Mouse (Mus musculus) left cerebral cortex, adult 8-10 months (tissue): Measurements from ENCODE around the gene Ttc3. TPM values are rescaled to one million over a fixed set of nuclear protein-coding genes. Genes with fewer than 3 reads are reported as not detected.

Source experiments
- DNase-seq, 2 experiments: peaks; one replicate each; pipeline ENCODE4 v3.0.0; 2022; ENCODE audit warnings: low spot score in 2 of 2
- total RNA-seq, 4 experiments: library from RNA; stranded (reverse); gene quantifications; 2 replicates each; pipeline ENCODE4 v1.2.4; 2022

The Ttc3 gene
- total RNA-seq, 4 experiments from 2014 or later: 777 to 872 (median 832) TPM

DNA sequence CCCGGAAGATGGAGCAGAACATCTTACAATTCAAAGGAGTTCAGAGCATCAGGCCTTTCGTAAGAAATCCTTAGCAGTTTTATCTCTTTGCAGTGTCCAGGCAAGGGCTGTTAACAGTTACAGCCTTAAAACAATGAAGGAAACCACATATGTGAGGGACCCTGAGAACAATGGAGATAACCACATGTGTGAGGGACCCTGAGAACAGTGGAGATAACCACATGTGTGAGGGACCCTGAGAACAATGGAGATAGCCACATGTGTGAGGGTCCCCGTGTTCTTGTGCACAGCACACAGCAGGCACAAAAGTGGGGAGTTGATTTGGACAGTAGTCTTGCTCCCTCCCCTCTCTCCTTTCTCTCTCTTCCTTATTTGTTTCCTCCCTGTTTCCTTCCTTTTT is 12.3 kb upstream of the Ttc3 start:
- DNase-seq: no peak

DNA sequence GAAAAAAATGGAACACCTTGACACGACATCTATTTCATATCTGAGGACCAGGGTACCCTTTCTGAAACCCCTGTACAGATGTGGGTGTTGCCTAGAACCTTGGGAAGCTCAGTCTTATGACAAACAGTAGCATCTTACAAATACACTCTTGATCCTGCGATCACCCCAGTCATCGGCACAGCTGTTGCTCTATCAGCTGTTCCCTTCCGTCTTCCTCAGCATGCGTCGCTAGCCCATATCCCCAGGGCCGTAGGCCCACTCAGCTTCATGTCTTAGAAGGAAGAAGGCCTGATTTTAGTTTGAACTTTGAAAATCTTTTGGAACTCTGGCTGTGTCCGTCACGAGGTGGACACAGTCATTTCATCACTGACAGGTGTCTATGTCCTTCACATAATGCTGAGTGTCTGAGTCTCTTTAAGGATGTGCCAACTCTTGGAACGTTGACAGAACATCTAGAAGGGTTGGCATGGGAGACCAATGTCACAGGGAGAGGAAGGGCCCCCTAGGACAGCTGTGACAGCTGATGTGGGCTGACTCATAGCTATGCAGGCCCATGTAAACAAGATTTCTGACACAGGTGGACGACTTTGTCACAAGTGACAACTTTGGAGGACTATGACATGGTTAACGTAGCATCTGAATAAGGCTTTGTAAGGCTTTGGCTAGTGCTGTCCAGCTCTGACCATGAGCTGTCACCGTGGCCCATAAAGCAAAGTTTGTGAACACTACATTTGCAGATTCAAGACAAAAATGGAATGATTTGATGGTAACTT is 9.7 kb upstream of the Ttc3 start:
- no peak for DNase-seq

DNA sequence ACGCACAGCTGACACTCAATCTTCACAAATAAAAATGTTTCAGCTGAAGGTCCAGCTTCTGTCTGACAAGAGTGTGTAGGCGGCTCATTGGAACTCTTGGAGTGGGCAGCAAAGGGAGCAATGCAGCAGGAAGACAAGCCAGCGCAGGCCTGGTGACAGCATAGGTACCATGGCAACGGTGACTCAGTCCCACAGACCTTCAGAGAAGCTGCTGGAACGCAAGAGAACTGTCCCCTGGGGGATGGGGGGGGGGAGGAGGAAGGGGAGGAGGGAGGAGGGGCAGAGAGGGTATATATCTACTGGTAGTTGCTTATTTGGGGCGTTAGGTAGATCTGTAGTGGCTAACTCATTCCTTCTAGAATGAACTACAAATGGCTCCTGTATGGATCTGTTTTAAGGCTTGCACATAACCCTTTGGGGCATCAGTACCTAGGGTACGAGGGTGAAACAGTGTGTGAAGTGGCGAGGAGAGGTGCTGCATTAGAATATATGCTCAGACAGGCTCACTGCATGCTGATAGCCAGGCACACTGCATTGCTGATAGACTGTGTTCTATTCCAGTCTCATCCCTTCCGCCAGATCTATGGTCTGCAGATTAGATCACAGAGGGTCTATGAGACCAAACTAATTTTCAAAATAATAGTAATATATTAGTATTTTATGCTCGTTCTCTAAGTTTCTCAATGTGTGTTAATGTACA is 8.1 kb upstream of the Ttc3 start:
- peak; percentile 36 to 95 for DNase-seq

DNA sequence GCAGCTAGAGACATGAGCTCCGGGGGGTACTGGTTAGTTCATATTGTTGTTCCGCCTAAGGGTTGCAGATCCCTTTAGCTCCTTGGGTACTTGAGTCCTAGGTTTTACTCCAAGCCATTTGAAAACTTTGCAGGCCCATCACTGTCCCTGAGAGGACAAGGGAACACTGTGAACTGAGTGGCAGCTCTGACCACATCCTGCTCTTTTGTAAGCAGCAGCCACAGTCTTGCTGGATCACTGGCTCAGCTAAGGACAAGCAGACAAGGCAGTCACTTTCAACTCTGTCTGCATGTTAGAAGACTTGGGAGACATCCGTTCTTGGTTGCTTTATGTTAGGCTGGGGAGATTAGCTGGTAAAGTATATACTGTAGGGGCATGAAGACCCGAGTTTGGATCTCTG is 6.6 kb upstream of the Ttc3 start:
- DNase-seq: no peak

DNA sequence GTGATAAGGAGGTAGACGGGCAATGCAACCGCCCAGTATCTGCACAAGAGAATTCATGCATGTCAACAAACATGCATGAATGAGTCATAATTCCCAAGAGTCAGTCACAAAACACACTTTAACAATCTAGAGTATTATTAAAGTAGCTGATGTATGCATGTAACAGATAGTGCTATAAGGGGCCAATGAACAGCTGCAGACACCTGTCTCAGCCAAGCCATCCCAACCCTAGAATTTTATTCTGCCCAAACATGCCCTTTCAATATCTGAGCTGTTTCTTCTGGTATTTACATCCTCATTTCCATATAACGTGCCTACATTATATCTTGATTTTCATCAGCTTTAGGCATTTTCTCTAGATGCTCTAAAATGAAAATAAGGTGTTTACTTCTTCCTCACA is 5.0 kb upstream of the Ttc3 start:
- no peak for DNase-seq

DNA sequence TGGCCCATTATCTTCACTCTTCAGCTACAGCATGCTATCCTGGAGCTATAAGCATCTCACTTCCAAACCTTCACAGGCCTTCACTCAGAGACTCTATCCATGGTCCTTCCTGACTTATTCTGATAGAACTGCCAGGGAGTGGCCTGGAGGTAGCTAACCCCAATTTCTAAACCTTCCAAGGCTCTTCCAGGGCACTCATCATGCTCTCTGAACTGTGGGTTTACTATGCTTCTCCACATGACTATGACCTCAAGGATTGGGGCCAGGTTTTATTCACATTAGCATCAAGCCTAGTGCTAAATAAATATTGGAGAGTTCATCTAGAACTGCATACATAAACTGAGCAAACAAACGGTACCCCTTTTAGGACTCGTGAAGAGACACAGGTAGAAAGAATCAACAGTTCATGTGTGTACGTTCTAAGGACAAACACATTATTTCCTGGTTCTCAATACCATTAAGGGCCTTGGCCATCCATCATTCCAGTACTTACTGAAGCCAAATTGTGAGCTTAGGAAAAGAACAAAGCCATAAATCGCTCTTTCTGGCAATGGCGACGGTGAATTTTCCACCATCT is 734 bp upstream of the Ttc3 start:
- no peak for DNase-seq

DNA sequence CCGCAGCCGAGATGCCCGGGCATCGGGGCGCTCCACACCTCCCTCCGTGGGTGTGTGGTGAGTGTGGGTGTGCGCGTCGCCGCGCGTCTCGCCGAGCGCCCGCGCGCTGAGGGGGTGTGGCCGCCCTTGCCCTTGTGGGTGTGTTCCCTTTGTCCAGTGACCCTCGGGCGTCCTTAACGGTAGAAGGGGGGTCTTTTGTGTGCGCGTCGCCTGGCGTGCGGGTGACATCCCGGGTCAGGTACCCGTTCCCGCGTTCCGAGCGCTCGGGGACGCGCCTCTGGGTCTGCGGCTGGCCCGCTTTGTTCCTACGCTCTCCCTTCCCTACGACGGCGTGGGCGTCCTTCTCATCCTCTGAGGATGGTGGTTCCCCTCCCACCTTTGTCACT is 490 bp downstream of the Ttc3 start:
- peak; percentile 60 to 78 for DNase-seq

DNA sequence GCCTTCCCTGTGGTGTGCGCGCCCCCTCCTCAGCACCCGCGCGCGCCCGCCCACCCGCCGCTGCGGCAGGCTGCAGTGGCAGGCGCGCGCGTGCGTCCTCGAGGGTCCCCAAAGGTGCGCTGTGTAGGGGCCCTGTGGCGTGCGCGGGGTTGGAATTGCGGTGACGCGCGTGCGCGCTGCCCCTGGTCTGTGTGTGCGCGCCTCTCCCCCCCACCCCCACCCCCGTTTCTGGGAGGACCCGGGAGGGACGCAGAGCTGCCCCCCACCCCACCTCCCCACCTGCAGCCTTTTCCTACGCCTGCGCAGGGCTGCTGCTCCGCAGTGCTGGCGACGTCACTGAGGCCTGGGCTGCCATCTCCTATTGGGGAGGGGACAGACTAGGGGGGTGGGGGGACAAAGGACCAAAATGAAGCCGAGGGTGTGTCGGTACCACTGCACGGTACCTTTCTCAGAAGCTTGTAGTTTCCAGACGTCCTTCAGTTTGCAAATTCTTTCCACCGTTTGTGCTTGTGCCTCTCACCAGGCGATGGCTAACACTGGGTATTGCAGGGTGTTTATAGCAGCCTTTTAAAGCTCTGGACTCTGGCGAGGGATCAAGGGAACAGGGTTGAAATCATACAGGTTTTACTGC is 998 bp downstream of the Ttc3 start, which contains the start of gene Pigp:
Gene Pigp (minus strand): TSS at position 542 of the 631 bp plus-strand sequence.
- peak in 1 of 2 experiments; percentile 29 for DNase-seq

DNA sequence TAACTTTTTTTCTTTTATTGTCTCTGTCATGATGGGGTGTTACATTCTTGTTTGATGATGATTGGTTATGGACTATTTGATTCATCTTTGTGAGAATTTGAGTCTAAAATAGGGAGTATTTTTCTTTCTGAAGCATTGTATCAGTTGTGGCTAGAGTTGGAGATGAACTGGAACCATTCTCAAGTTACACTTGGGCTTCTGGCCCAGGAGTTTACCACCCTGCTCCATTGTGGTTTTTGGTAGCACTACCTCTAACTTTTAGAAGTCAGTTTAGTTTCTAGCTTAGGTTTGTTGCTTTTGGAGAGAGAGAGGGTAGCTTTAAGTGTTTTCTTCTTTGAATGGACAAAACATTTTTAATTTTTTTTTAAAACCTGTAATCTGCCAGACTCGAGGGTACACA is 9.0 kb downstream of the Ttc3 start:
- DNase-seq: no peak

DNA sequence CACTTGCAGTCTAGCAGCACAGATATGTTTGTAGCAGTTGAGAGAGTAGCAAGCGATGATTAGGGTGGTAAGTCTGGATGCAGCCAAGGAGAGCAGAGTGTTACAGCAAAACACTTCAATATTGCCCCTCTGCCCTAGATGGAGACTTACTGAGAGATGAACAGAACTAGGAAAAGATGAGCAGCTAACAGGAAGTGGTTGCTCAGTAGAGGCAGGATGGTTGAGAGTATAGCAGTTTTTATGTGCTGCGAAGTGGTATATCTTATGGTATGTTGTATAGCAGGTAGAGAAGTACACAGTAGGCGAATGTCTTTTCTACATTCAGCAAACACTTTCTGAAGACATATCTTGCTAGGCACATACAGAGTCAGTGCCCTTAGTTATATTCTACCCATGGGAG is 12.9 kb downstream of the Ttc3 start:
- no peak for DNase-seq

DNA sequence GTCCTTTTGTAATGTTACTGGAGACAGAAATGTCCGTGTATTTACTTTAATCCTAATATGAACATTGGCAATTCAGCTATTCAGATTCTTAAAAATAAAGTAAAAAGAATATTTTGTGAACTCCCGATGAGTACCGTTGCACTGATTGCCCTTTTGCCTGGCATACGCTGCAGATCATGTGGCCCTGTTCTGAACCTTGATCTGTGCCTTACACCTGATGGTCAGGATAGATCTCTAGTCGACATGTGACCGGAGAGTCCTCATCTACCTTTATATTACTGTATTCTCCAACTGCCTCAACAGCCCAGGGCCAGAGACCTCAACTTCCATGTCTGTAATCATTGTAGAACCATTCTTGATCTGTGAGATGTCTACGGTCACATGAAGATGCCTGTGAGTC is 17.3 kb downstream of the Ttc3 start:
- DNase-seq: no peak

DNA sequence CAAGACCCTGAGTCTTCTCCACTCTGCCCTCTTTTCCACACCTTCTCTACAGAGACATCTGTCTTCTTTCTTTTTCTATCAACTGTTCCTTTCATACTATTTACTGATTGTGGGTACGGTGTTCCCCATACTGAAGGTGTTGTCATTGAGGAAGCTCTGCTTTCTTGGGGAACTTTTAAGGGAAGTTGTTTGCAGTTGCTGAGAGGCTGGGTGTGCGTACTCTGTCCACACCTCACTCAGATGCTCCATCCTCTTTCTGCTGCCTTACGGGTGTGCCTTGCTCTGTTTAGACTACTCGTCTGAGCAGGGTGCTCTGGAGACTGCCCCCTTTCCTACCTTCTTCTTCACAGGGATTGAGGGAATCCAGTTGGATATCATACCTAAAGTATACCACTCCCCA is 21.9 kb downstream of the Ttc3 start:
- DNase-seq: no peak

DNA sequence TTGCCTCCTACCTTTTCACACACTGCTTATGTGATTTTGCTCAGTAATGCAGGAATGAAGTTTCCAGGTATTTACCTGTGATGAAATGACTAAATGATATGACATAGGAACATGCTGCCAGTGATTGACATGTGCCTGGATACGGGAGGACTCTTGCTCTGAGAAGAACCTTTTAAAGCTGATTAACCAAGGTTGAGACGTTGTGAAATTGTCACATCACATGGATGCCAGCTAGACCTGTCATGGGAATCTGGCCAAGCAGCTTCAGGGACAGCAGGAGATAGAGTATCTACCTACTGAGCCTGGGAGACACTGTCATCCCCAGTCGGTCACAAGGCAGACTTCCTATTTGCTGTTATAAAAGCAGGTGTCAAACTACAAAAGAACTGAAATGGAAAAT is 24.6 kb downstream of the Ttc3 start:
- DNase-seq: no peak

DNA sequence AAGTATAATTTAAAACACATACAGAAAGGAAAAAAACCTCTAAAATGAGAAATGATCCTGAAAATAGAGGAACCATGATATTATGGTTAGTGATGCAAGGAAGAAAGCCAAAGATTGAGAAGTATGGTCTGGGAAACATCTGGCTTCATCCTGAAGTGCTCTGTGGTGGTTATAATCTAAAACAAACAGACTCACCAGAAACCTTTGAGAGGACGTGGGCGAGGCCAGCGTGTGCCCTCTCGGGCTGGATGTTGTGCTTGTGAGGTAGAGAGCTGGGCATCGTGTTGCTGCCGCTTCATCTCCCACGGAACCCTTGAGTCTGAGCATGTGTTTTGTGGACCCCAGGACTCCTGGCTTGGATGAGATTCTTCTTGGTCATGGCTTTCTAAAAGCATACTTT is 26.2 kb downstream of the Ttc3 start:
- DNase-seq: no peak

DNA sequence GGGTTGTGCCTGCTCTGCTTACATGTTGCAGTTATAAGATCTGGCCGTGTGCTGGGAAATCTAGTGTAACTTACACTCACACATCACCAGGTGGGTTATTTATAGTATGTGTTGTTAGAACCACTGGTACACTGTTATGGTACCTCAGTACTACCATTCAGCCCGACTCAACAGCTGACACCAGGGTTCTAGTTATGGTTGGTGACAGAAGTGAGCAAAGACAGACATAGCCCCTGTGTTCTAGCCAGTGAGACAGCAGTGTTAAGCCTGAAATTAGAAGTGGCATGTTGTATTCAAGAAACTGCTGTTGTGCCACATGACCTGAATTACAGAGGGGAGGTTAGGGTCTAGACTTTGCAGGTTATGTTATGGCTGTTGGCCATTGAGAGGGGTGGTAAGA is 28.7 kb downstream of the Ttc3 start:
- no peak for DNase-seq

DNA sequence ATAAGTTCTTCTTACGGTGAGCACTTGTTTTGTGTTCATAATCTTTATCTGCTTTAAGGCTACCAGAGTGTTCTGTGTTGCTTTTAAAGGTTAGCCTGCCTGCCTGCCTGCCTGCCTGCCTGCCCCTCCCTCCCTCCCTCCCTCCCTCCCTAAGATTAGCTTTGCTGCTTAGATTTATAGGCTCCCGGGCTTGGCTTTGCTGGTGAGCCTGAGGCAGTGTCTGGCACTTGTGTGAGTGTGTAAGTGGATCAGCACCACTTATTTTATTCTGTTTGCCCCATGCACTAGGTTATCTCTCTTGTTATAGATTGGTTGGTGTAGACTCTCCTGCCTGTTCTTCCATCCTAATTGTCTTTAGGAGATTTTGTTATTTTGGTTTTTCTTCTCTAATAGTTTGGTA is 31.2 kb downstream of the Ttc3 start:
- no peak for DNase-seq

DNA sequence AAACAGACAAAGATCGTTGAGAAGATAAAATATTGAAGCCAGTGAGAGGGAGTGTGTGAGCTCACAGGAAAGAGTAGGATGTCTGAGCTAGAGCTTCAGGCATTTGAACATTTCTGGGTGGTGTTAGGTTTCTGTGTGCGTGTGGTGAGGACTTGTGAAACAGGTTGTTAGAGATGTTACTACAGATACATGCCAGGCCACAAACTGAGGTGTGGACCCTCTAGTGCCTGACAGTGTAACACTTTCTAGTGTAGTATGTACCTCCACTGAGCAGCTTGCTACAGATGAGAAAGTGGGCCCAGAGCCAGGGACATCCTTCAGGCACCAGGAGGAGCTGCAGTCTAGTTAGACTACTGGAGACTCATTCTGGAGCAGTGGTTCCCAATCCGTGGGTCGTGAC is 31.8 kb downstream of the Ttc3 start:
- no peak for DNase-seq

DNA sequence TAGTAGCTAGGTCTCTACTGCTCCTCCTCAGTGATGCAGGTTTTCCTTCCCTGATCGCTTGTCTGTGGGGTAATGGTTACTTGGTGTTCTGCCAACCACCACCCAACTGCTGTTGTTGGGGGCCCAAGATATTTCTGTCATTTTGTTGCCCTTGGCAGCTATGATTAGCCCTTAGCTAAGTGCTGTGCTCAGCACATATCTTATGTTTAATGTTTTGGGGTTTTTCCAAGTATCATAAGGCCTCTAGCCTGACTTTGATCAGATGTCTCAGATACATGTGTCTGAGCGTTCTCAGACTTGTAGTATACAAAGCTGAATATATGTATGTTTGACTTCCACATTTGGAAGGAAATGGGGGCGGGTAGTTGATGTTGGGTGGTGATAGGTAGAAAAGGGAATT is 40.9 kb downstream of the Ttc3 start:
- no peak for DNase-seq

DNA sequence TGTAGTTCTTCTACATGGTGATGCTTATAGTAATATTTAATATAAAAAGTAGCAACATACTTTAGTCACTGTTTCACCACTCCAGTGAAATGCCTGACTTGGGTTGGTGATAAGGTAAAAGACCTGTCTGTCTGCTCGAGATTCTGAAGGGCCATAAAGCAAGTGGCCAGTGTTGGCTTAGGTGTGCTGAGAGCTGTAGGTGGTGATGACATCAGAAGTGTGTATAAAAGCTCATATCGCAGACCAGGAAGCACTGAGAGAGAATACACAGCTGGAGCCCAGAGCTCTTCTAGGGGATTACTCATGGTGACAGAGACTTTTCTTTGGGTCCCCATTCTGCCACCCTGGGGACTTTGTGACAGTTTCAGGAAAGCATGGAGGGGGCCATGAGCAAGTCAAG is 41.8 kb downstream of the Ttc3 start:
- DNase-seq: no peak

DNA sequence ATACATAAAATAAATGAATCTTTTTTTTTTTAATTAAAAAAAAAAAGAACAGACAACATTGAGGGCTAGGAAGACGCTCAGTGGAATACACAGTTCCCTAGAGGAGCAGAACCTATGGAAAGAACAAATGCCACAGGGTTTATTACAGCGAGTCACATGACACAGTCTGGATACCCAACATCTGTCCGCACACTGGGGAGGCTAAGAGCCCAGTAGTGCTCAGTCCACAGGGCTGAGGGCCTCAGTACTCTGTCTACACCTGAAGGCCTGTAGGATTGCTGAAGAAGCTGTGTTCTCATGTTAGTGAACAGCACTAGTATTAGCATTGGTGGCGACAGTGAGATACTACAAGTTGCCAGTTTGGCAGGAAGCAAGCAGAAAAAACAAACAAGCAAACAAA is 42.3 kb downstream of the Ttc3 start:
- no peak for DNase-seq

DNA sequence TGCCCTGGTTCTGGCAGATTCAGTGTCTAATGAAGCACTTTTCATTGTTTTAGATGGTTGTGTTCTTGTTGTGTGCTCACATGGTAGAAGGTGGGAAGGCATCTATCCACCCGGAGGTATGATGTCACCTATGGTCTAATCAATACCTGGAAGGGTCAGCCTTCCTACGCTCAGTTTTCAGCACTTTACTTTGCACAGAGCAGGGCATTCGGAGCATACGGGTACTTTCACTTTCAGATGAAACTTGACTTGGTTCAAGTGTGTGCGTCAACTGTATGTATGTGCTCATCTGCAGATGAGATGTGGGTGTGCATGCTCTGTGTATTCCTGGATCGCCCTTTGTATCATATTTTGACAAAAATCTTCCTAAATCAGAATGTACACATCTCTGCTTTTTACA is 43.7 kb downstream of the Ttc3 start:
- no peak for DNase-seq

DNA sequence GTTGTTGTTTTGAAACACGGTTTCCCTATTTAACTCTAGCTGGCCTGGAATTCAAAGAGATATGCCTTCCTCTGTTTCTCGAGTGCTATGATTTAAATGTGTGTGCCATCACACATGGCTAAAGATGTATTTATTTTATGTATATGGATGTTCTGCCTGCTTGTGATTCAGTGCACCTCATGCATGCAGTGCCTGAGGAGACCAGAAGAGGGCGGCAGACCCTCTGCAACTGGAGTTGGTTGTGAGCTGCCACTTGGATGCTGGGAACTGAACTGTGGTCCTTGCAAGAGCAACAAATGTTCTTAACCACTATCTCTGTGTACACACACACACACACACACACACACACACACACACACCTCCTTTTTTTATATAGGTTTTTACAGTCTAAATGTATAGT is 50.1 kb downstream of the Ttc3 start:
- no peak for DNase-seq
